Mouse (Mus musculus): ENCODE measurements around the gene Ephb2. TPM values are rescaled to one million over a fixed set of nuclear protein-coding genes. Genes with fewer than 3 reads are reported as not detected.

The Ephb2 gene
- polyA plus RNA-seq (2012; rRNA removed) = 26.2 and 47.4 TPM in 2 replicates

GRCm38 (mm10) chr4:136835621-136836386, at the start of gene Ephb2:
Gene Ephb2, minus strand, starts transcription at chr4:136835988.
- 1% methylated on average over 88 of the region's 88 CpGs for WGBS
- DNase-seq (ENCODE audit: low read depth, low spot score) = no peak

- no peak for DNase-seq (ENCODE audit: low read depth, low spot score)
- WGBS = 39% methylated on average over 5 of the region's 5 CpGs
These were observed 42.8 kb upstream of the Ephb2 start for GRCm38 (mm10) chr4:136878601-136879000.

- no peak for DNase-seq (ENCODE audit: low read depth, low spot score)
- WGBS = 44% methylated on average over 8 of the region's 8 CpGs
These were observed 42.4 kb upstream of the Ephb2 start for GRCm38 (mm10) chr4:136878171-136878570.

GRCm38 (mm10) chr4:136876971-136877370, 41.2 kb upstream of the Ephb2 start:
- WGBS = 6% methylated on average over 7 of the region's 7 CpGs

GRCm38 (mm10) chr4:136875012-136875411, 39.2 kb upstream of the Ephb2 start:
- no peak for DNase-seq (ENCODE audit: low read depth, low spot score)
- 86% methylated on average over 14 of the region's 14 CpGs for WGBS

More at GRCm38 (mm10) chr4:136876971-136877370, 41.2 kb upstream of the Ephb2 start:
- DNase-seq (ENCODE audit: low read depth, low spot score) = peak; percentile 32

GRCm38 (mm10) chr4:136868371-136868770, 32.6 kb upstream of the Ephb2 start:
- 31% methylated on average over 6 of the region's 6 CpGs for WGBS
- peak; percentile 42 for DNase-seq (ENCODE audit: low read depth, low spot score)

GRCm38 (mm10) chr4:136867690-136868345, 32.0 kb upstream of the Ephb2 start:
- DNase-seq (ENCODE audit: low read depth, low spot score) = no peak
- 19% methylated on average over 12 of the region's 12 CpGs for WGBS

- no peak for DNase-seq (ENCODE audit: low read depth, low spot score)
- WGBS = 79% methylated on average over 5 of the region's 5 CpGs
These were observed 29.7 kb upstream of the Ephb2 start for GRCm38 (mm10) chr4:136865531-136865930.

GRCm38 (mm10) chr4:136864751-136865470, 29.1 kb upstream of the Ephb2 start:
- 54% methylated on average over 15 of the region's 15 CpGs for WGBS
- DNase-seq (ENCODE audit: low read depth, low spot score) = no peak

- 58% methylated on average over 9 of the region's 9 CpGs for WGBS
- no peak for DNase-seq (ENCODE audit: low read depth, low spot score)
These were observed 27.7 kb upstream of the Ephb2 start for GRCm38 (mm10) chr4:136863517-136863916.

GRCm38 (mm10) chr4:136862411-136862810, 26.6 kb upstream of the Ephb2 start:
- no peak for DNase-seq (ENCODE audit: low read depth, low spot score)
- 88% methylated on average over 2 of the region's 2 CpGs for WGBS

GRCm38 (mm10) chr4:136861806-136862205, 26.0 kb upstream of the Ephb2 start:
- no peak for DNase-seq (ENCODE audit: low read depth, low spot score)
- WGBS = 8% methylated on average over 17 of the region's 17 CpGs

GRCm38 (mm10) chr4:136860022-136860421, 24.2 kb upstream of the Ephb2 start:
- no peak for DNase-seq (ENCODE audit: low read depth, low spot score)

GRCm38 (mm10) chr4:136855081-136855480, 19.3 kb upstream of the Ephb2 start:
- DNase-seq (ENCODE audit: low read depth, low spot score) = no peak
- 43% methylated on average over 6 of the region's 6 CpGs for WGBS

More at GRCm38 (mm10) chr4:136860022-136860421, 24.2 kb upstream of the Ephb2 start:
- 86% methylated on average over 7 of the region's 7 CpGs for WGBS

GRCm38 (mm10) chr4:136852989-136853388, 17.2 kb upstream of the Ephb2 start:
- WGBS = 25% methylated on average over 12 of the region's 12 CpGs
- no peak for DNase-seq (ENCODE audit: low read depth, low spot score)

GRCm38 (mm10) chr4:136852119-136852518, 16.3 kb upstream of the Ephb2 start:
- 27% methylated on average over 5 of the region's 5 CpGs for WGBS
- no peak for DNase-seq (ENCODE audit: low read depth, low spot score)

- DNase-seq (ENCODE audit: low read depth, low spot score) = no peak
- WGBS = 79% methylated on average over 4 of the region's 4 CpGs
These were observed 12.8 kb upstream of the Ephb2 start for GRCm38 (mm10) chr4:136848565-136848964.

- DNase-seq (ENCODE audit: low read depth, low spot score) = no peak
- WGBS = 83% methylated on average over 6 of the region's 6 CpGs
These were observed 11.4 kb upstream of the Ephb2 start for GRCm38 (mm10) chr4:136847166-136847565.

- 31% methylated on average over 10 of the region's 10 CpGs for WGBS
- peak; percentile 88 for DNase-seq (ENCODE audit: low read depth, low spot score)
These were observed 7.0 kb upstream of the Ephb2 start for GRCm38 (mm10) chr4:136842802-136843201.

GRCm38 (mm10) chr4:136842033-136842432, 6.2 kb upstream of the Ephb2 start:
- WGBS = 17% methylated on average over 4 of the region's 4 CpGs
- DNase-seq (ENCODE audit: low read depth, low spot score) = no peak
